Comparison of ENCODE assay signal across 8 mouse cellular contexts in genomic region chr3:95950763-95951551, GRCm38 (mm10). TPM values are rescaled to one million over a fixed set of nuclear protein-coding genes. Genes with fewer than 3 reads are reported as not detected.
A peak's percentile ranks its signal among the peaks of the same experiment; 100 is the strongest.
DNase-seq lines count a peak whose midpoint lies in the region; ATAC-seq and TF ChIP-seq lines count a peak whose summit lies in the region.

No protein-coding gene starts in this region.

- H3K27ac ChIP-seq in cortical plate, adult 2 months (ENCODE audit: insufficient read depth, low read length): peak overlapping the region; percentile 79

- H3K4me1 ChIP-seq in cortical plate, adult 2 months (ENCODE audit: control insufficient read depth, insufficient read depth, low read length): no peaks in the 10 kb centered on the region

- H3K4me3 ChIP-seq in cortical plate, adult 2 months (ENCODE audit: insufficient read depth, low read length): peak overlapping the region; percentile 49

- peak; percentile 91 for TF ChIP-seq POLR2A in cortical plate, adult 2 months (IDR thresholded peaks at IDR 0.05; ENCODE audit: extremely low read depth, insufficient read depth, low read length)

- TF ChIP-seq CTCF in cortical plate, adult 2 months (IDR thresholded peaks at IDR 0.05; ENCODE audit: extremely low read depth, insufficient read depth, low read length): no peak

- peak; percentile 84 to 85 for DNase-seq in gastrocnemius, adult 8-10 months (ENCODE audit: low spot score in 2 of 2)
- peak; percentile 97 for DNase-seq in induced T-regulatory cell, adult 2 months (ENCODE audit: low read depth)
- peak; percentile 84 to 92 for DNase-seq in left cerebral cortex, adult 9 months (ENCODE audit: low spot score in 2 of 2)
- peak; percentile 85 for DNase-seq in right cerebral cortex, postnatal 14 days
- peak; percentile 86 to 87 for DNase-seq in urinary bladder, postnatal 36 days (ENCODE audit: low spot score in 2 of 2)

- peak; percentile 87 for ATAC-seq in activated CD4-positive, CD25-positive, alpha-beta regulatory T cell, adult 4 months
- peak; percentile 81 for ATAC-seq in megakaryocyte progenitor cell, adult 5-6 weeks (replicated peaks; ENCODE audit: poor library complexity)

RNA-seq across cellular contexts. Expression of gene Anp32e, which starts 21.9 kb away (rescaled TPM):
- 100 to 1,000 TPM; 162 to 218 TPM for polyA plus RNA-seq in activated CD4-positive, CD25-positive, alpha-beta regulatory T cell, adult 4 months (2017; shearing (Covaris generic))
- 69.8 and 85.5 TPM in 2 replicates for polyA plus RNA-seq in cortical plate, adult 2 months (2012; rRNA removed)
- 100 to 1,000 TPM in 1 of 4 experiments, 10 to 100 TPM in 3; 76.8 to 106 (median 90.5) TPM for total RNA-seq in gastrocnemius, adult 8-10 months (2022)
- total RNA-seq in megakaryocyte progenitor cell, adult 5-6 weeks (2015): 101 and 132 TPM in 2 replicates
- total RNA-seq in megakaryocyte progenitor cell, adult 5-6 weeks (2017): 384 and 526 TPM in 2 replicates

RNA-seq across cellular contexts. Expression of gene Plekho1, which starts 44.8 kb away (rescaled TPM):
- polyA plus RNA-seq in activated CD4-positive, CD25-positive, alpha-beta regulatory T cell, adult 4 months (2017; shearing (Covaris generic)): 10 to 100 TPM in 1 of 2 experiments, 1 to 10 TPM in 1; 7.5 to 12.8 TPM
- polyA plus RNA-seq in cortical plate, adult 2 months (2012; rRNA removed): 133 and 134 TPM in 2 replicates
- 10 to 100 TPM; 11.3 to 16.5 (median 12.9) TPM for total RNA-seq in gastrocnemius, adult 8-10 months (2022)
- 22.1 and 25.9 TPM in 2 replicates for total RNA-seq in megakaryocyte progenitor cell, adult 5-6 weeks (2015)
- total RNA-seq in megakaryocyte progenitor cell, adult 5-6 weeks (2017): 24.7 and 25.1 TPM in 2 replicates

RNA-seq across cellular contexts. Expression of gene Car14, which starts 46.5 kb away (rescaled TPM):
- polyA plus RNA-seq in activated CD4-positive, CD25-positive, alpha-beta regulatory T cell, adult 4 months (2017; shearing (Covaris generic)): not detected
- polyA plus RNA-seq in cortical plate, adult 2 months (2012; rRNA removed): 19.9 and 22.3 TPM in 2 replicates
- 100 to 1,000 TPM in 1 of 4 experiments, 10 to 100 TPM in 3; 41.8 to 112 (median 61.1) TPM for total RNA-seq in gastrocnemius, adult 8-10 months (2022)
- total RNA-seq in megakaryocyte progenitor cell, adult 5-6 weeks (2015): not detected in 2 replicates
- total RNA-seq in megakaryocyte progenitor cell, adult 5-6 weeks (2017): not detected in 2 replicates

RNA-seq across cellular contexts. Expression of gene Aph1a, which starts 57.2 kb away (rescaled TPM):
- 10 to 100 TPM; 32.2 to 44.2 TPM for polyA plus RNA-seq in activated CD4-positive, CD25-positive, alpha-beta regulatory T cell, adult 4 months (2017; shearing (Covaris generic))
- polyA plus RNA-seq in cortical plate, adult 2 months (2012; rRNA removed): 68.6 and 71.6 TPM in 2 replicates
- 10 to 100 TPM; 44.6 to 48.2 (median 47.8) TPM for total RNA-seq in gastrocnemius, adult 8-10 months (2022)
- 30.6 and 30.8 TPM in 2 replicates for total RNA-seq in megakaryocyte progenitor cell, adult 5-6 weeks (2015)
- total RNA-seq in megakaryocyte progenitor cell, adult 5-6 weeks (2017): 34.9 and 35.1 TPM in 2 replicates

RNA-seq across cellular contexts. Expression of gene BC028528, which starts 59.2 kb away (rescaled TPM):
- 1 to 10 TPM; 1.2 to 1.5 TPM for polyA plus RNA-seq in activated CD4-positive, CD25-positive, alpha-beta regulatory T cell, adult 4 months (2017; shearing (Covaris generic))
- 14.2 and 15.6 TPM in 2 replicates for polyA plus RNA-seq in cortical plate, adult 2 months (2012; rRNA removed)
- total RNA-seq in gastrocnemius, adult 8-10 months (2022): 1 to 10 TPM; 1.1 to 2.1 (median 1.5) TPM
- 55.1 and 62.0 TPM in 2 replicates for total RNA-seq in megakaryocyte progenitor cell, adult 5-6 weeks (2015)
- total RNA-seq in megakaryocyte progenitor cell, adult 5-6 weeks (2017): 63.3 and 68.9 TPM in 2 replicates

Comparison
In these comparisons a context has a peak if more than half of its experiments do, and no peak if none do; other contexts are left out.
1. Peak in every context shown above with its lines: DNase-seq, ATAC-seq, H3K4me3 ChIP-seq and H3K27ac ChIP-seq.
2. RNA of gene Car14, which starts 46.5 kb away (total RNA-seq): 41.8 to 112 TPM in gastrocnemius, adult 8-10 months; not detected in megakaryocyte progenitor cell, adult 5-6 weeks; every median in the first group is over 10 times any median in the second.